Mouse (Mus musculus): ENCODE results near the gene Glb1. TPM values are rescaled to one million over a fixed set of nuclear protein-coding genes. Genes with fewer than 3 reads are reported as not detected.

The Glb1 gene
- polyA plus RNA-seq, 1 experiment from 2014 or later = 74.2 TPM

DNA sequence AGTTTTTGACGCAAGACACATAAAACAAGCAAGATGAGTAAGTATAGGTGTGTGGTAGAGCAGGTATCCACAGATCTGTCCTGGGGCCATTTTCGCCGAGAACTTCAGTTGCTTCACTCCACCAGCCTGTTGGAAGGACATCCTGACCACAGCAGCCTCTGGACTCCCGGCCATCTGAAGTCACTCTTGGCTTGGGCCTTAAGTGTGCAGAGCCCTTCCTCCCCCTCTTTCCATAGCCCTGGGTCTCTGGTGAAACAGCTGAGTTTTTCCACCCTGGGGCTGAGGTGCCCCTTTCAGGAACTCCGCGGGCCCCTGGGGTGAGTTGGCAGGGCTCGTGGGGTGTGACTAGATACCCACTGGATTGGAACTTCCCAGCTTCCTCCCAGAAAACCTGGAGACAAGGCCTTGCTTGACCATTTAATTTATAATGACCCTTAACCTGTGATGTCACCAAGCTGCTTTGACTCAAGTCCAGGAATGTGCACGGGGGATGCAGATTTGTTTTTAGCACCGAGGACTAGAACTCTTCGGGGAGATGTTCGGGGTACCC lies 9.5 kb downstream of the Glb1 start:
- Histone ChIP-seq H3K4me3 (replicated peaks; ENCODE audit: low read length) (no peak overlapping the region), H3K9ac (ENCODE audit: low read length) (no peak overlapping the region), H3K4me1 (ENCODE audit: control insufficient read depth, insufficient read depth, low read length) (no peaks in the 10 kb centered on the region), H3K4me2 (ENCODE audit: low read depth, low read length) (no peak overlapping the region), H3K27ac (ENCODE audit: low read length) (no peak overlapping the region), H3K9me3 (replicated peaks; ENCODE audit: control insufficient read depth, low read length) (peaks cover 12% of the 10 kb centered on the region; the same call in 1 of the 2 replicates), H3K27me3 (ENCODE audit: control insufficient read depth, insufficient read depth, low read length) (no peaks in the 10 kb centered on the region), H3K36me3 (ENCODE audit: control insufficient read depth, insufficient read depth, low read length) (peaks cover 33% of the 10 kb centered on the region)
- no peak for ATAC-seq (ENCODE audit: insufficient read depth, low FRiP score)
- 94% methylated on average over 11 of the region's 11 CpGs for WGBS

DNA sequence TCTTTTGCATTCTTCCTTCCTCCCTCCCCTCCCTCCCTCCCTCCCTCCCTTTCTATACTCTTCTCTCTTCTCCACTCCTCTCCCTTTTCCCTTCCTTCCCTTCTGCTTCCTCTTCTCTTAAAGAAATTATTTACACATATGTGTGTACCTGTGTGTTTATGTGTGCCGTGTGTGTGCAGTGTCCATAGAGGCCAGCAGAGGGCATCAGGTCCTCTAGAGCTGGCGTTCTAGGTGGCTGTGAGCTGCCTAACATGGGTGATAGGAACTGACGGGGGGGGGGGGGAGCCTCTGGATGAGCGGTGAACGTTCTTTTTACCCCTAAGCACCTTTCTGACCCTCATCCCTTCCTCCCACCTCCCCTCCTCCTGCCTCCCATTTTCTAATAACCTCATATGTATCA lies 10.4 kb downstream of the Glb1 start:
- H3K9me3 ChIP-seq (replicated peaks; ENCODE audit: control insufficient read depth, low read length) = peaks cover 10% of the 10 kb centered on the region; the same call in 1 of the 2 replicates
- H3K27me3 ChIP-seq (ENCODE audit: control insufficient read depth, insufficient read depth, low read length) = no peaks in the 10 kb centered on the region
- H3K4me2 ChIP-seq (ENCODE audit: low read depth, low read length) = no peak overlapping the region
- no peak overlapping the region for H3K9ac ChIP-seq (ENCODE audit: low read length)
- ATAC-seq (ENCODE audit: insufficient read depth, low FRiP score) = no peak
- H3K4me3 ChIP-seq (replicated peaks; ENCODE audit: low read length) = no peak overlapping the region
- peaks cover 24% of the 10 kb centered on the region for H3K36me3 ChIP-seq (ENCODE audit: control insufficient read depth, insufficient read depth, low read length)
- H3K4me1 ChIP-seq (ENCODE audit: control insufficient read depth, insufficient read depth, low read length) = no peaks in the 10 kb centered on the region
- 88% methylated on average over 5 of the region's 5 CpGs for WGBS
- no peak overlapping the region for H3K27ac ChIP-seq (ENCODE audit: low read length)

DNA sequence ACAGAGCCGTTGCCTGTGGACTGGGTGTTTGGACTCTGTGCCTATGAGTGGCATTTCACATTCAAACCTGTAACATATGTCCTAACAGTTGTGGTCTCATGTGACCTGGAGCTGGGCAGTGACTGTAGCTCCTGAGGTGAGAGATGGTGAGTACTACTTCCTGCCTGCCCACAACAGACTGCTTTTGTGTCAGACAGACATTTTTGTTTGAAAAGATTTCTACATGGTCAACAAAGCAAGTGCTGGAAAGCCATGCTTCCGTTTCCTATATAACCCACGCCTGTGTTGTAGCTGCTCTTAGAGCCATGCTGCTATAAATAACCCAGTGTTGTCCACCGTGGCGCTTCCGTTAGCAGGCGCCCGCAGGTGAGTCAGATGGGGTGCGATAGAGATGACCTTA lies 11.5 kb downstream of the Glb1 start:
- Histone ChIP-seq H3K36me3 (ENCODE audit: control insufficient read depth, insufficient read depth, low read length) (peaks cover 20% of the 10 kb centered on the region), H3K4me1 (ENCODE audit: control insufficient read depth, insufficient read depth, low read length) (no peaks in the 10 kb centered on the region), H3K9ac (ENCODE audit: low read length) (no peak overlapping the region), H3K4me2 (ENCODE audit: low read depth, low read length) (no peak overlapping the region), H3K4me3 (replicated peaks; ENCODE audit: low read length) (no peak overlapping the region), H3K27ac (ENCODE audit: low read length) (no peak overlapping the region), H3K9me3 (replicated peaks; ENCODE audit: control insufficient read depth, low read length) (peaks cover 10% of the 10 kb centered on the region; the same call in 1 of the 2 replicates), H3K27me3 (ENCODE audit: control insufficient read depth, insufficient read depth, low read length) (no peaks in the 10 kb centered on the region)
- WGBS = 88% methylated on average over 9 of the region's 9 CpGs
- no peak for ATAC-seq (ENCODE audit: insufficient read depth, low FRiP score)

DNA sequence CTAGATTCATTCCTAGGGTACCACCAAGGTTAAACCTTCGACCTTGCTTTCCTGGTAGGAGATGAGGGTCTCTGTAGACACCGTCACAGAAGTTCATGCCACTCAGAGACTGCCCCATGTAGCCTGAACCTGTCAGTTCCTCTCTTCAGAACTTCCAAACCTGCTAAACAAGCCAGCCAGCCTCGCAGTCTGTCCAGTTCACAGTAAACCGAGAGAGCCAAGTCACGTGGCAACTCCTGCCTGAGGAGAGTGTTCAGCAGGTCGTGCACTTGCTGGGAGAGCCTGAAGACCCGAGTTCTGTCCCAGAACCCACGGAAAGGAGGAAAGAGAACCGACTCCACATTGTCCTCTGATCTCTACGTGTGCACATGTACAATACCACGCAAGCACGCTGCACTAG lies 13.0 kb downstream of the Glb1 start:
- H3K4me1 ChIP-seq (ENCODE audit: control insufficient read depth, insufficient read depth, low read length) = no peaks in the 10 kb centered on the region
- H3K9ac ChIP-seq (ENCODE audit: low read length) = no peak overlapping the region
- no peak for ATAC-seq (ENCODE audit: insufficient read depth, low FRiP score)
- no peaks in the 10 kb centered on the region for H3K27me3 ChIP-seq (ENCODE audit: control insufficient read depth, insufficient read depth, low read length)
- H3K9me3 ChIP-seq (replicated peaks; ENCODE audit: control insufficient read depth, low read length) = peaks cover 10% of the 10 kb centered on the region; the same call in 1 of the 2 replicates
- 80% methylated on average over 12 of the region's 12 CpGs for WGBS
- H3K4me3 ChIP-seq (replicated peaks; ENCODE audit: low read length) = no peak overlapping the region
- H3K4me2 ChIP-seq (ENCODE audit: low read depth, low read length) = no peak overlapping the region
- H3K36me3 ChIP-seq (ENCODE audit: control insufficient read depth, insufficient read depth, low read length) = peaks cover 18% of the 10 kb centered on the region
- no peak overlapping the region for H3K27ac ChIP-seq (ENCODE audit: low read length)

DNA sequence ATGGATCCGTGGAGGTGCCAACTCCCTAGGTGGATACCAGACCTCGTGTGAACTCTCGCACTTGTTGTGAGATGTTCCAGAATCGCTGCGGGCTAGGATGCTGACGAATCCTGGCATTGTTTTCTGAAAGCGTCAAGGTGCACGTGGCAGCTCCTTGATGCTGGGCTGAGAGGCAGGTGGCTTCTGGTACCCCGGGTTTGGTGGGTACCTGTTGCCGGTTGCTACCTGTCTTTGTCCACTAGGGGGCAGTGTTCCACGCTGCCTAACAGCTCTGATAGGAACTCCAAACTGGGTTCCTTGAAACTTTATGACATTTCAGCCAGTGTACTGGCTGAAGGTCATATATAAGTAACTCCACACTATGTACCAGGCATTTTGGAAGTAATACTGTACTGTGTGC lies 14.8 kb downstream of the Glb1 start:
- Histone ChIP-seq H3K4me1 (ENCODE audit: control insufficient read depth, insufficient read depth, low read length) (no peaks in the 10 kb centered on the region), H3K27ac (ENCODE audit: low read length) (no peak overlapping the region), H3K36me3 (ENCODE audit: control insufficient read depth, insufficient read depth, low read length) (peaks cover 6% of the 10 kb centered on the region), H3K9me3 (replicated peaks; ENCODE audit: control insufficient read depth, low read length) (peaks cover 10% of the 10 kb centered on the region; the same call in 1 of the 2 replicates), H3K4me3 (replicated peaks; ENCODE audit: low read length) (no peak overlapping the region), H3K9ac (ENCODE audit: low read length) (no peak overlapping the region), H3K27me3 (ENCODE audit: control insufficient read depth, insufficient read depth, low read length) (no peaks in the 10 kb centered on the region), H3K4me2 (ENCODE audit: low read depth, low read length) (no peak overlapping the region)
- WGBS = 23% methylated on average over 11 of the region's 11 CpGs
- no peak for ATAC-seq (ENCODE audit: insufficient read depth, low FRiP score)

DNA sequence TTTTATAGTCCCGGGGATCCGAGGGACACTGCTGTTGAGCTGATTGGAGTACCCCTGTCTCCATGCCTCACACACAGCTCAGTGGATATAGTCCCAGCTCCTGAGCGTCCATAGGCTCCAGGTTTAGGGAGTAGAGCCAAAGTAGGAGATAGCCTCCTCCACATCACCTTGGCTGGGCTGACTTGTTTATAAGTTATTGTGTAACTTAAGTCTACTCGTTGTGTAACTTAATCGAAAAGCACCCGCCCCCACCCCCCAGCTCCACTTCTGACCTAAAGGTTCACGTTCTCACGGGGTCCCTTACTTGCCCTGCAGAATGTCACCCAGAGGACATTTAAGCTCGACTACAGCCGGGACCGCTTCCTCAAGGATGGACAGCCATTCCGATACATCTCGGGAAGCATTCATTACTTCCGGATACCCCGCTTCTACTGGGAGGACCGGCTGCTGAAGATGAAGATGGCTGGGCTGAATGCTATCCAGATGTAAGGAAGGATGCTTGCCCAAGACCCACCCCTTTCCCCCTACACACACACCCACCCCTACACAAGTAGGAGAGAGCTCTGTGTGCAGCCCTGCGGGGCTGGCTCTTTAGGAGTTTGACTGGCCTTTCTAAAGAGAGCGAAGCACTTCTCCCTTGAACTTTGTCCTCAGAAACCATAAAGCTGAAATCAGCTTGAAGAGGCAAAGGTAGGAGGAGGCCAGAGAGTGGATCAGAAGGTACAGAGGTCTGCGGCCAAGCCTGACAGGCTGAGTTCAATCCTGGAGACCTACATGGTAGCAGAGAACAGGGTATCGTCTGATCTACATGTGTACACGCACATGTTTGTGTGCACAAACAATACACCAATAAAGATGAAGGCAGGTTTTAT lies 16.0 kb downstream of the Glb1 start:
- WGBS = 86% methylated on average over 21 of the region's 21 CpGs
- H3K4me1 ChIP-seq (ENCODE audit: control insufficient read depth, insufficient read depth, low read length) = no peaks in the 10 kb centered on the region
- H3K9ac ChIP-seq (ENCODE audit: low read length) = no peak overlapping the region
- H3K27ac ChIP-seq (ENCODE audit: low read length) = no peak overlapping the region
- no peak for ATAC-seq (ENCODE audit: insufficient read depth, low FRiP score)
- no peak overlapping the region for H3K4me3 ChIP-seq (replicated peaks; ENCODE audit: low read length)
- no peaks in the 10 kb centered on the region for H3K9me3 ChIP-seq (replicated peaks; ENCODE audit: control insufficient read depth, low read length)
- H3K36me3 ChIP-seq (ENCODE audit: control insufficient read depth, insufficient read depth, low read length) = peaks cover 2% of the 10 kb centered on the region; the same call in 1 of the 2 replicates
- no peak overlapping the region for H3K4me2 ChIP-seq (ENCODE audit: low read depth, low read length)
- no peaks in the 10 kb centered on the region for H3K27me3 ChIP-seq (ENCODE audit: control insufficient read depth, insufficient read depth, low read length)

DNA sequence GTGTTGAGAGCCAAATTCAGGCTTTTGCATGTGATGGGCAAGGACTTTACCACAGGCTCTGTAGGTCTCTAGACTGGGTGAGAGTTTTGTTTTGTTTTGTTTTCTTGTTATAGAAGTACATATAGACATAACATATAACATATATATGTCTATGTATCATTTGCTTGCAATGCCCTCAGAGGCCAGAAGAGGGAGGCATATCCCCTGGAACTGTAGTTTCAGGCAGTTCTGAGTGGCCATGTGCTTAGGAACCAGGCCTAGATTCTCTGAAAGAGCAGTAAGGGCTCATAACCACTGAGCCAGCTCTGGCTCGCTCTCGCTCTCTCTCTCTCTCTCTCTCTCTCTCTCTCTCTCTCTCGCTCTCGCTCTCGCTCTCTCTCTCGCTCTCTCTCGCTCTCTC lies 17.3 kb downstream of the Glb1 start:
- Histone ChIP-seq H3K27me3 (ENCODE audit: control insufficient read depth, insufficient read depth, low read length) (no peaks in the 10 kb centered on the region), H3K9ac (ENCODE audit: low read length) (no peak overlapping the region), H3K27ac (ENCODE audit: low read length) (no peak overlapping the region), H3K4me3 (replicated peaks; ENCODE audit: low read length) (no peak overlapping the region), H3K4me1 (ENCODE audit: control insufficient read depth, insufficient read depth, low read length) (no peaks in the 10 kb centered on the region), H3K9me3 (replicated peaks; ENCODE audit: control insufficient read depth, low read length) (no peaks in the 10 kb centered on the region), H3K4me2 (ENCODE audit: low read depth, low read length) (no peak overlapping the region), H3K36me3 (ENCODE audit: control insufficient read depth, insufficient read depth, low read length) (no peaks in the 10 kb centered on the region)
- WGBS = 91% methylated on average over 7 of the region's 7 CpGs
- ATAC-seq (ENCODE audit: insufficient read depth, low FRiP score) = no peak

DNA sequence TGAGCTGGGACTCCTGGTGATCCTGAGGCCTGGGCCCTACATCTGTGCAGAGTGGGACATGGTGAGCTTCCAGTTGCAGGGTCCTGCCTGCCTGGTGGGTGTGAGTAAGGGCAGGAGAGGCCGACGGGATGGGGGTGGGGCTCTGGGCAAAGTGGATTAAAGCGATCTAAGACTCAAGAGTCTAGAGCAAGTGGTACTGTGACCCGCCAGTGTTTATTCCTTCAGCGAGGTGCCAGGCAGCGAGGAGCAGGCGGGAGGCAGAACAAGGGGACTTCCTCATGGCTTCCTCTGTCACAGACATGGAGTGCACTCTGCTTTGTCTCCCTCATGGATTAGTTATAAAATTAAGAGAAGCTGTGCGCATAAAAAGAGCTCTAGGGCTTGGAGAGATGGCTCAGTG lies 19.6 kb downstream of the Glb1 start:
- Histone ChIP-seq H3K9ac (ENCODE audit: low read length) (no peak overlapping the region), H3K36me3 (ENCODE audit: control insufficient read depth, insufficient read depth, low read length) (peaks cover 5% of the 10 kb centered on the region), H3K4me2 (ENCODE audit: low read depth, low read length) (no peak overlapping the region), H3K27ac (ENCODE audit: low read length) (no peak overlapping the region), H3K27me3 (ENCODE audit: control insufficient read depth, insufficient read depth, low read length) (no peaks in the 10 kb centered on the region), H3K4me1 (ENCODE audit: control insufficient read depth, insufficient read depth, low read length) (no peaks in the 10 kb centered on the region), H3K4me3 (replicated peaks; ENCODE audit: low read length) (no peak overlapping the region), H3K9me3 (replicated peaks; ENCODE audit: control insufficient read depth, low read length) (peaks cover 2% of the 10 kb centered on the region)
- 76% methylated on average over 8 of the region's 8 CpGs for whole genome bisulfite sequencing
- ATAC-seq (ENCODE audit: insufficient read depth, low FRiP score) = no peak

DNA sequence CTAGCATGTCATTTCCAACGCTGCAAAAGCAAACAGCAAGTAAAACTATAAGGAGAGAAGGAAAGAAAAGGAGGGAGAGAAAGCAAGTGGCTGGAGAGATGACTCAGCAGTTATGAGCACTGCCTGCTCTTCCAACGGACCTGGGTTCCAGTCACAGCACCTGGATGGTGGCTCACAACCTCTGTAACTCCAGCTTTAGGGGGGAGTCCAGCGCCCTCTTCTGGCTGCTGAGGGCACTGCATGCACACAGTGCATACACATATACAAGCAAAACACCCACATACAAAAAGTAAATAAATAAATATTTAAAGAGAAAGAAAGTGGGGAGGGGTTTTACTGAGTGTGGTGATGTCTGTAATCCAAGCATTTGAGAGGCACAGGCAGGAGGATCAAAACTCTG lies 20.2 kb downstream of the Glb1 start:
- no peak; the same call in 1 of the 2 replicates for ATAC-seq (ENCODE audit: insufficient read depth, low FRiP score)
- Histone ChIP-seq H3K27me3 (ENCODE audit: control insufficient read depth, insufficient read depth, low read length) (no peaks in the 10 kb centered on the region), H3K9me3 (replicated peaks; ENCODE audit: control insufficient read depth, low read length) (peaks cover 5% of the 10 kb centered on the region), H3K27ac (ENCODE audit: low read length) (no peak overlapping the region), H3K36me3 (ENCODE audit: control insufficient read depth, insufficient read depth, low read length) (peaks cover 11% of the 10 kb centered on the region), H3K9ac (ENCODE audit: low read length) (no peak overlapping the region), H3K4me1 (ENCODE audit: control insufficient read depth, insufficient read depth, low read length) (no peaks in the 10 kb centered on the region), H3K4me3 (replicated peaks; ENCODE audit: low read length) (no peak overlapping the region), H3K4me2 (ENCODE audit: low read depth, low read length) (no peak overlapping the region)
- 77% methylated on average over 3 of the region's 3 CpGs for WGBS

Data from stomach, embryonic 16.5 days (tissue).